Mouse (Mus musculus) layer of hippocampus, postnatal 10 days (tissue): ENCODE measurements around the gene Adra1d. TPM values are rescaled to one million over a fixed set of nuclear protein-coding genes. Genes with fewer than 3 reads are reported as not detected.

Experiments
- DNase-seq, 2 experiments: peaks; one replicate each; pipeline ENCODE4 v3.0.0; 2021; ENCODE audit warnings: low spot score in 2 of 2
- total RNA-seq, 2 experiments: library from RNA; stranded (reverse); gene quantifications; 2 replicates each; pipeline ENCODE4 v1.2.3; 2021

The Adra1d gene
- total RNA-seq, 2 experiments from 2014 or later = 39.6 to 43.2 TPM

DNA sequence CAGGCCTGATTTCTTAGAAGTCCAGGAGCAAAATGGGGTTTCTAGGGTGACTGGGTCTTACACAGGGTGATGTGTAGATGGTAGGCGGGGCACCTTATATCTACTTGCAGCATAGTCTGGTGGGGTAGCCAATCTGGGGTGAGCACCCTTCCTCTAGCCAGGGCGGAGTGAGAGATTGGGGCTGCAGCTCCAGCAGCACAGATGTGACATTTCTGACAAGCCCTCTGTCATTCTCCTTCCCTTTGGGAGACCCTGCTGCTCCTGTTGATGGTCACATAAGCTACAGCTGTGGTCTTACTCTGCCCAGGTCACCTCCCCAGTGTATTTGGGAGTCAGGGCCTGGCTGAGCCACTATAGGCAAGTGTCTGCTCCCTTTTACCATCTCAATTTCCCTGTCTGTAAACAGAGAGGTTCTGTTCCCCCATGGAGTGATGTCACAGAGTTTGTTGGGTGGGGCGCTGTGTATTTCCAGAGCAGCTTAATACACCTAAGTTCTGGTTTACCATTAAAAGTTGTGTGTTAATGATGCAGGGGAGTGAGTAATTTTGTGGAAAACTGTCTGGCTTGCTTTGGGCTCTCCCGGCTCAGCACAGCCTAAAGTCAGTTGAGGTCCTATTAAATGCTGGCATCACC lies 64.7 kb downstream of the Adra1d start:
- DNase-seq = no peak

DNA sequence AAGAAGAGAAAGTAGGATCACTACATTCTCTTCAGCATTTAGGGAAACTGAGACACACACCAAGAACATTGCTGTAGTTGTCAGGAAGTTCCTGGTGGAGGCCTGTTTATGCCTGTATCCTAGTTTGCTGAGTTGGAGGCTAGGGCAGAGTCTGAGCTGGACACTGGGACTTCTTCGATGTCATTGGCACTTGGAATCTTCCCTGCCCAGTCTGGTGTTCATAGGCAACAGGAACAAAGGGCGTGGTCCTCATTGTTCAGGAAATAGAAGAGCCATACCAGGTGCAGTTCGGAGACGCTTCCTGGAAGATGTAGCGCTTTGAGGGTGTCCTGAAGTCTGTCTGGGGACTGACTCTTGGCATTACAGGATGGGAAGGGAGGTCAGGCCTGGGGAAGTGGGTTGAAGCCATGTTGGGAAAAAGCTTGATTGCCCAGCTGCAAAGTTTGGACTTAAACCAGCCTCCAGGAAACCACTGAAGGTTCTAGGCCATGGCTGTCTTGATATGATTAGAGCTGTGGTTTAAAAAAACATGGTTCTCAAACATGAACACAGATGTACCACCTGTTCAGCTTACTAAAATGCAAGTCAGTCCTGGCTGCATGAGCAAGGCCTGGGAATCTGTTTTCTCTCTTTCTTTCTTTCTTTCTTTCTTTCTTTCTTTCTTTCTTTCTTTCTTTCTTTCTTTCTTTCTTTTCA lies 65.8 kb downstream of the Adra1d start:
- DNase-seq = no peak

Other genes starting within 250 kb of the Adra1d start
- gene Rnf24, start 209.4 kb downstream of the Adra1d start, total RNA-seq = 10 to 100 TPM; 29.8 to 30.8 TPM
- 10 to 100 TPM; 68.0 to 74.6 TPM for gene Smox, start 70.8 kb downstream of the Adra1d start, total RNA-seq